9 mouse cellular contexts compared by ENCODE assay signal in the genomic region with DNA sequence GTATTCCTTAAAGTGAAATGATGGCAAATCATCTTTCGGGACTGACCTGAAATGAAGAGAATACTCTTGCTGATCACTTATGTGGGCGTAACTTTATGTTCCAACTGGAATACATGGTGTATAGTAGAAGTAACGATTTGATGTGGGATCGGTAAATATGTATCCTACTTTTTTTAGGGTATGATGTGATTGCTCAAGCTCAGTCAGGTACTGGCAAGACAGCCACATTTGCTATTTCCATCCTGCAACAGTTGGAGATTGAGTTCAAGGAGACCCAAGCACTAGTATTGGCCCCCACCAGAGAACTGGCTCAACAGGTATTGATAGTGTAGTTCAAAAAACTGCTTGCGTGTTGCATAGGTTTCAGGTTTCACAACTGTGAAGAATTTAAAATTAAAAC. TPM values are rescaled to one million over a fixed set of nuclear protein-coding genes. Genes with fewer than 3 reads are reported as not detected.
DNase-seq lines count a peak whose midpoint lies in the region; ATAC-seq and TF ChIP-seq lines count a peak whose summit lies in the region.
"Had no signal": no experiment of that assay in that cellular context is flagged by ENCODE, and none has a peak within 500 bp of the region (broad histone marks: within the 10 kb centered on the region; RNA-seq: fewer than 3 reads in every experiment).

No protein-coding gene starts in this region.

- H3K4me2 ChIP-seq in embryonic facial prominence, embryonic 11.5 days (ENCODE audit: low read depth, low read length): peak overlapping the region; percentile 55
- H3K4me2 ChIP-seq in intestine, embryonic 15.5 days (replicated peaks): peak overlapping the region; percentile 67
- peak overlapping the region; percentile 93 for H3K4me2 ChIP-seq in neural tube, embryonic 13.5 days

- peak overlapping the region; percentile 99 for H3K9ac ChIP-seq in embryonic facial prominence, embryonic 11.5 days (replicated peaks; ENCODE audit: low read length)
- H3K9ac ChIP-seq in intestine, embryonic 15.5 days: peak overlapping the region; percentile 99
- H3K9ac ChIP-seq in neural tube, embryonic 13.5 days: peak overlapping the region; percentile 99

- H3K36me3 ChIP-seq in embryonic facial prominence, embryonic 11.5 days (replicated peaks; ENCODE audit: control insufficient read depth, insufficient read depth, low read depth, low read length): peaks cover 4% of the 10 kb centered on the region
- peaks cover 22% of the 10 kb centered on the region; the same call in 1 of the 2 replicates for H3K36me3 ChIP-seq in intestine, embryonic 15.5 days
- peaks cover 46% of the 10 kb centered on the region for H3K36me3 ChIP-seq in neural tube, embryonic 13.5 days

- no peak overlapping the region for H3K27ac ChIP-seq in embryonic facial prominence, embryonic 11.5 days (replicated peaks; ENCODE audit: low read depth, low read length)
- H3K27ac ChIP-seq in intestine, embryonic 15.5 days: peak overlapping the region; percentile 32
- 0 out of 2 replicates have a peak overlapping the region, but pooled peaks have one; percentile 98 for H3K27ac ChIP-seq in neural tube, embryonic 13.5 days (replicated peaks)

- no peaks in the 10 kb centered on the region for H3K9me3 ChIP-seq in embryonic facial prominence, embryonic 11.5 days (replicated peaks; ENCODE audit: control insufficient read depth, low read length)
- no peaks in the 10 kb centered on the region for H3K9me3 ChIP-seq in intestine, embryonic 15.5 days
- H3K9me3 ChIP-seq in neural tube, embryonic 13.5 days: no peaks in the 10 kb centered on the region

- ATAC-seq in embryonic facial prominence, embryonic 11.5 days (replicated peaks; ENCODE audit: insufficient number of reproducible peaks, low FRiP score, low TSS enrichment, low read depth): no peak
- no peak for ATAC-seq in intestine, embryonic 15.5 days
- no peak for ATAC-seq in neural tube, embryonic 13.5 days (ENCODE audit: low read depth)
- ATAC-seq in frontal cortex, adult (ENCODE audit: low TSS enrichment): no peak
- ATAC-seq in erythroid progenitor cell, adult 5-6 weeks (replicated peaks; ENCODE audit: low FRiP score, poor library complexity, severe bottlenecking): no peak

- TF ChIP-seq POLR2A in lung, adult 2 months (IDR thresholded peaks at IDR 0.05; ENCODE audit: borderline replicate concordance, extremely low read depth, low read depth, low read length): no peak

- no peaks in the 10 kb centered on the region for H3K27me3 ChIP-seq in embryonic facial prominence, embryonic 11.5 days (ENCODE audit: control insufficient read depth, insufficient read depth, low read length)
- no peaks in the 10 kb centered on the region for H3K27me3 ChIP-seq in intestine, embryonic 15.5 days (replicated peaks)
- no peaks in the 10 kb centered on the region for H3K27me3 ChIP-seq in neural tube, embryonic 13.5 days

- H3K4me1 ChIP-seq in lung, adult 2 months (ENCODE audit: control insufficient read depth, insufficient read depth, low read length): peaks cover 9% of the 10 kb centered on the region
- H3K4me1 ChIP-seq in embryonic facial prominence, embryonic 11.5 days (ENCODE audit: control insufficient read depth, insufficient read depth, low read length): no peaks in the 10 kb centered on the region
- H3K4me1 ChIP-seq in intestine, embryonic 15.5 days (replicated peaks): peaks cover 8% of the 10 kb centered on the region; the same call in 1 of the 2 replicates
- H3K4me1 ChIP-seq in neural tube, embryonic 13.5 days (replicated peaks): peaks cover 48% of the 10 kb centered on the region

- WGBS in lung, adult 2 months: 5% methylated on average over 5 of the region's 5 CpGs
- WGBS in embryonic facial prominence, embryonic 11.5 days: 3% methylated on average over 5 of the region's 5 CpGs
- WGBS in intestine, embryonic 15.5 days: 2% methylated on average over 5 of the region's 5 CpGs
- WGBS in neural tube, embryonic 13.5 days: 4% methylated on average over 5 of the region's 5 CpGs

- peak overlapping the region; percentile 100 for H3K4me3 ChIP-seq in lung, adult 2 months (replicated peaks; ENCODE audit: extremely low read depth, low read depth, low read length)
- peak overlapping the region; percentile 99 for H3K4me3 ChIP-seq in embryonic facial prominence, embryonic 11.5 days (ENCODE audit: low read depth, low read length)
- peak overlapping the region; percentile 87 for H3K4me3 ChIP-seq in intestine, embryonic 15.5 days (replicated peaks)
- peak overlapping the region; percentile 77 for H3K4me3 ChIP-seq in neural tube, embryonic 13.5 days

- no peak for TF ChIP-seq CTCF in lung, adult 2 months (IDR thresholded peaks at IDR 0.05; ENCODE audit: insufficient read depth, low read length)

- no peak for DNase-seq in lung, adult 2 months
- DNase-seq in lung, postnatal 25 days (ENCODE audit: low spot score): no peak
- DNase-seq in embryonic facial prominence, embryonic 11.5 days (ENCODE audit: low spot score): no peak
- DNase-seq in cerebellum, adult 18-20 months: no peak

RNA-seq across cellular contexts. Expression of a gene that starts 1.7 kb away (rescaled TPM):
- polyA plus RNA-seq in lung, adult 2 months (2012; rRNA removed): 71.3 and 141 TPM in 2 replicates
- 278 and 280 TPM in 2 replicates for polyA plus RNA-seq in embryonic facial prominence, embryonic 11.5 days (2014; fragmentation: Nextera tagmentation; extraction: Ambion mirVana)
- 204 and 222 TPM in 2 replicates for polyA plus RNA-seq in intestine, embryonic 15.5 days (2015; fragmentation: Nextera tagmentation; extraction: Ambion mirVana)
- 333 and 342 TPM in 2 replicates for polyA plus RNA-seq in neural tube, embryonic 13.5 days (2015; fragmentation: Nextera tagmentation; extraction: Ambion mirVana)
- 140 and 151 TPM in 2 replicates for total RNA-seq in erythroid progenitor cell, adult 5-6 weeks (2015; ENCODE audit: low replicate concordance)
- total RNA-seq in erythroid progenitor cell, adult 5-6 weeks (2017; ENCODE audit: low replicate concordance): 189 and 232 TPM in 2 replicates

RNA-seq across cellular contexts. Expression of a gene that starts 18.6 kb away (rescaled TPM):
- polyA plus RNA-seq in lung, adult 2 months (2012; rRNA removed): 0.15 and 0.57 TPM in 2 replicates
- polyA plus RNA-seq in embryonic facial prominence, embryonic 11.5 days (2014; fragmentation: Nextera tagmentation; extraction: Ambion mirVana): 235 and 245 TPM in 2 replicates
- polyA plus RNA-seq in intestine, embryonic 15.5 days (2015; fragmentation: Nextera tagmentation; extraction: Ambion mirVana): 118 and 130 TPM in 2 replicates
- 47.1 and 49.7 TPM in 2 replicates for polyA plus RNA-seq in neural tube, embryonic 13.5 days (2015; fragmentation: Nextera tagmentation; extraction: Ambion mirVana)
- total RNA-seq in erythroid progenitor cell, adult 5-6 weeks (2015; ENCODE audit: low replicate concordance): 98.4 and 133 TPM in 2 replicates
- total RNA-seq in erythroid progenitor cell, adult 5-6 weeks (2017; ENCODE audit: low replicate concordance): 32.8 and 50.6 TPM in 2 replicates

RNA-seq across cellular contexts. Expression of a gene that starts 37.4 kb away (rescaled TPM):
- 19.3 and 57.0 TPM in 2 replicates for polyA plus RNA-seq in lung, adult 2 months (2012; rRNA removed)
- 0.17 TPM in 1 of 2 replicates, not detected in the other for polyA plus RNA-seq in embryonic facial prominence, embryonic 11.5 days (2014; fragmentation: Nextera tagmentation; extraction: Ambion mirVana)
- not detected in 2 replicates for polyA plus RNA-seq in intestine, embryonic 15.5 days (2015; fragmentation: Nextera tagmentation; extraction: Ambion mirVana)
- polyA plus RNA-seq in neural tube, embryonic 13.5 days (2015; fragmentation: Nextera tagmentation; extraction: Ambion mirVana): not detected in 2 replicates
- 12.2 TPM in 1 of 2 replicates, not detected in the other for total RNA-seq in erythroid progenitor cell, adult 5-6 weeks (2015; ENCODE audit: low replicate concordance)
- 0.51 TPM in 1 of 2 replicates, not detected in the other for total RNA-seq in erythroid progenitor cell, adult 5-6 weeks (2017; ENCODE audit: low replicate concordance)
- total RNA-seq: left cerebral cortex, postnatal 36 days had no signal

RNA-seq across cellular contexts. Expression of a gene that starts 51.3 kb away (rescaled TPM):
- 0.12 and 0.14 TPM in 2 replicates for polyA plus RNA-seq in lung, adult 2 months (2012; rRNA removed)
- not detected in 2 replicates for polyA plus RNA-seq in embryonic facial prominence, embryonic 11.5 days (2014; fragmentation: Nextera tagmentation; extraction: Ambion mirVana)
- polyA plus RNA-seq in intestine, embryonic 15.5 days (2015; fragmentation: Nextera tagmentation; extraction: Ambion mirVana): 6.6 and 10.9 TPM in 2 replicates
- 0.29 TPM in 1 of 2 replicates, not detected in the other for polyA plus RNA-seq in neural tube, embryonic 13.5 days (2015; fragmentation: Nextera tagmentation; extraction: Ambion mirVana)
- 0.72 and 3.4 TPM in 2 replicates for total RNA-seq in erythroid progenitor cell, adult 5-6 weeks (2015; ENCODE audit: low replicate concordance)
- not detected in 2 replicates for total RNA-seq in erythroid progenitor cell, adult 5-6 weeks (2017; ENCODE audit: low replicate concordance)
- total RNA-seq: left cerebral cortex, postnatal 36 days had no signal

Comparison
In these comparisons a context has a peak if more than half of its experiments do, and no peak if none do; other contexts are left out.
1. RNA of a gene that starts 18.6 kb away (polyA plus RNA-seq): 235 to 245 TPM in embryonic facial prominence, embryonic 11.5 days, 118 to 130 TPM in intestine, embryonic 15.5 days and 47.1 to 49.7 TPM in neural tube, embryonic 13.5 days; 0.15 to 0.57 TPM in lung, adult 2 months; every median in the first group is over 10 times any median in the second.
2. RNA of a gene that starts 37.4 kb away (polyA plus RNA-seq): 19.3 to 57.0 TPM in lung, adult 2 months; not detected in intestine, embryonic 15.5 days, 0.17 TPM in embryonic facial prominence, embryonic 11.5 days and not detected in neural tube, embryonic 13.5 days; every median in the first group is over 10 times any median in the second.
3. Peak in every context shown above with its lines, with median percentiles within 50 percentile points of each other: H3K4me3 ChIP-seq, H3K4me2 ChIP-seq and H3K9ac ChIP-seq.